Mouse (Mus musculus): Measurements from ENCODE around the gene Gm10320.
A peak's percentile ranks its signal among the peaks of the same experiment; 100 is the strongest.

The Gm10320 gene

DNA sequence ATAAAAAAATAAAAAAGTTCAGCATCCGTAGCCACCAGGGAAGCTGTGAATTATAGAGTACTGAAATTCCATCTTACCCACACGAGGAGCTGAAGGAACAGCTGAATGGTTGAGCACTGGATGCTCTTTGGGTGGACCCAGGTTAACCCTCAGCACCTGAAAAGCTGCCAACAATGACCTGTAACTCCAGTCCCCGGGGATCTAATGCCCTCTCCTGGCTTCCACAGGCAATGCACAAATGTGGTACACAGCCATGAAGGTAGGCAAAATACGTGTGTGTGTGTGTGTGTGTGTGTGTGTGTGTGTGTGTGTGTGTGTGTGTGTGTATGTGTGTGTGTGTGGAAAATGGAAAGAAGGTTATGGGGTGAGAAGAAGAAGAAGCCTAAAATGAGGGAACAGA is 30.3 kb downstream of the Gm10320 start:
- no peak for DNase-seq (ENCODE audit: low spot score)

DNA sequence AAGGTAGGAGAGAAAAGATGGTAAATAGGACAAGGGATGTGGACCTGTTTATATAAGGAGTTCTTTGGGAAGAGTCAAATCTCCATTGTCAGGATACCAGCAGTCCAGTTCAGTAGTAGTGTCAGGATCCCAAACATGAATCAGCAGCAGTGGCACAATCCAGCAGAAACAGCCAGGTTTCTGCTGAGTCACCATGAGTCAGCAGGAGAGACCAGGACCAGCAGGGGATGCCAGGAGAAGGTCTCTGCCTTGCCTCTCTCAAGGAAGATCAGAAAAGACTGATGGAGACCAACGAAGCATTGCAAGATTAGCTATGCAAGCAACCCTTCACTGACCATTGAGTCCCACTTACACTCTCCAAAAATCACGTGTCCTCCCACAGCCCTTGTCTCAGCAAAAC is 35.4 kb downstream of the Gm10320 start:
- no peak for DNase-seq (ENCODE audit: low spot score)

DNA sequence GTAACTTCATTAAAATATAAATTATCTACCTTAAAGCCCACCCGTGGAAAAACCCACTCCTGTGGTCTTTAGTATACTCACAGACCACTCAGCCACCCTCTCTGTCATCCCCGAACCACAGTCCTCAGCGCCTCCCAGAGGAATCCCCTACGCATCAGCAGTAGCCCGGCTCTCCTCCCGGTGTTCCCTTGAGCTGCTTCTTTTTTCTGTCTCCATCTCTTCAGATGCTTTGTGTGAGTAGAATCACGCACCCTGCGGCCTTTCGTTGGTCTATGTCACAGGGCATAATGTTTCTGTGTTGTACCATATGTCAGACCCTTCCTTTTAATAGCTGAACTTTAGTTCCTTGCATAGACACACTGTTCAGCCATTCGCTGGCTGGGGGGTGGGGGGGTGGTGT is 36.2 kb downstream of the Gm10320 start:
- no peak for DNase-seq (ENCODE audit: low spot score)

DNA sequence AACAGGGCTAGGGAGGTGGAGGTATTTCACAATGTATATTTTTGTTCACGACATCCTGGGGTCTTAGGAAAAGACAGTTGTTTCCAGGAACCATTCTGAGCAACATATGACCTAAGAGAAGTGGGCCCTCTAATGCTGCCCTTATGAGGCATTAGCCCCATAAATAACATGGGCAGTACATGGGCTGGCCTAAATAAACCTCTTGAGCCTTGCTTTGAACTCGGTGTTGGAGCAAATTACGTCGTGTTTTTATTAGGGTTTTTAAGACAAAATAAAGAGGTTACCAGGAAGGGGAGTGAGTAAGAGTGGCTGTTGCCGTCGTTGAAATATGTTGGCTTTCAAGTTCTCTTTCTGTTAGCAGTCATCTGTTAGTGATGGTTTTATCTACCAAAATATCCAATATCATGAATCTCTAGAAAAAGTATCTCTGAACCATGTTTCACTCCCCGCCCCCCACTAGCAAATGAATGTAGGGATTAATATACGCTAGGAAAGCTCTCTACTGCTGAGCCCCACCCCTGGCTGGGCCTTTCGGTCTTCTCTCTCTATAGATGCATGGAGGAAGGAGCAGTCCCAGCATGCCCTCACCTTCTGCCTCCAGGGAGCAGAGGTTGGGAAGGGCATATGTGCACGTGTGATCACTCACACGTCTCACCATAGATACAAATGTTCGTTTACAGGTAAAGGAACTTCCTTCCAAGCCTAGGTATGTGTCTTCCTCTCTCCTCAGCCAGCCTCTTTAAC is 37.4 kb downstream of the Gm10320 start:
- no peak for DNase-seq (ENCODE audit: low spot score)

DNA sequence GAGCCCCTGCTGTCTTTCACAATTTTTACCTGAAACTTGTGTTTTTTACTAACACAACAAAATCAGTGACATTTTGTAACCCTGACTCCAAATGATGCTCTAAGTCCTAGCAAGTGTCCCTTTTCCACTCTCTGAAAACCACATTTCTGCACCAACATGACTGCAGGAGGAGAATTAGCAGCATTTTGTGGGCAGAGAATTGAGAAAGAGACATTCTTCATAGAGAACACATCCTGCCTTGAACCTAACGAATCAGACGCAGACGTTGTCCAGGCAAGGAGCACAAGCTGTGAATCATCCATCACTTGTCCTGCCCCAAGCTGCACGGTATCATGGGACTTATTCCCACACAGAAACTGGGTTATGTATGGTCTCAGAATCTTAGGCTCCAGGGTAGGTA is 38.7 kb downstream of the Gm10320 start:
- DNase-seq (ENCODE audit: low spot score) = no peak

DNA sequence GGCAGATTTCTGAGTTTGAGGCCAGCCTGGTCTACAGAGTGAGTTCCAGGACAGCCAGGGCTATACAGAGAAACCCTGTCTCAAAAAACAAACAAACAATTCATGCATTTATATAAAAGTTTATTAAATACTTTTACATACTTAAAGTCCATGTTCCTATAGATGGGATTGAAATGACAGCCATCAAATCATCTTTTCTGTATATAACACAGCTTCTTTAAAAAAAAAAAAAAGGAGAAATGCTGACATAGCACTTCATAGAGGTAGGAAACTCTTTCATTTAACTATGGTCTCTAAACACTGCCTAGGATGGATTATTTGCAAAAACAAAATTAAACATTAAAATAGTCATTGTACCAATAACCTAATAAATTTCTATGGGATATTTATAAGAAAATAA is 43.1 kb downstream of the Gm10320 start:
- no peak for DNase-seq (ENCODE audit: low spot score)

DNA sequence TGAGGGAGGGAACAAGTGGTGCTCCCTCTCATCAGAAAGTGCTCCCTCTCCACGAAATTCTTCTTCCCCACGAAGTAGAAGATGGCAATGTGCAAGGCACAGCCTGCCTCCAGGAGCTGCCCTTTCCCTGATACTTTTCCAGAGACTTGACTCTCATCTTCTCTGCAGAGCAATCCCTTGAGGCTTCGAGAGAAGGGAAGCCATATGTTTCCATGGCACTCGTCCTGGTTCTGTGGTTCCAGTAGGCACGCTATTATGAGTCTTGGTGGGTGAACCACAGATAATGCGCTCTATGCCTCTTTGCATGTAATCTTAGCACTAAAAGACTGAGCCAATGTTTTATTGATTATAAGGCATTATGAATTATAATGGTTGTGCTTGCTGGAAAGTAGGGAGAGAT is 44.1 kb downstream of the Gm10320 start:
- no peak for DNase-seq (ENCODE audit: low spot score)

DNA sequence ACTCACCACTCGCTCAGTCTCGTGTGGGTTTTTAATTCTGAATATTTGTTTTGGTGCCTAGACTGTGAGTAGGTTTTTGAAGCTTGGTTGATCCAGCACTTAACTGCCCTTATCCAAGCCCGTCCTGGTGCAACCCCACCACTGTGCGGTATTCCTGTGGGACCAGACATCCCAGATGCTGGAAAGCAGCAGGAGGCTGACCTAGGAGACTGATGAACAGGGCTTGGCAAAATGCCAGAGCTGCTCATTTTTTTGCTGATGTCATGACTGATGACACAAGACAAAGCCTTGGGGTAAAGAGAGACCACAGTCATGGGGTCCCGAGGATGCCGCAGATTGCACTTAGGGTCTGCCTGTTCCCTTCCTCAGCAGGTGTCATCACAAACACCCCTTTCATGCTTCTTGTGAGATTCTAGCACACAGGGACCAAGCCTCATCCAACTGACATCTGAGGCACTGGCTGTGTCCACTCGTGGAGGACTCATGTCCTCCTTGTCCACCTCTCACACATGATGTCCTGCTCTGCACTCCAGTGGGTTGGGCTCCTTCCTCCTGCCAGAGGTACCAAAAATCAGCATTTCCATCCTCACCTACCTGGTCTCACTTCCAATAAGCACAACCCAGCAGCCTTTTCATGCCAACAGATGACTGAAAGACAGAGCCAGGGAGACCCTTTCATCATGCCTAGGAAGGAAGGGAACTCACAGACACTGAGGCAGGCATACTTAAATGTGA is 46.2 kb downstream of the Gm10320 start:
- no peak for DNase-seq (ENCODE audit: low spot score)

DNA sequence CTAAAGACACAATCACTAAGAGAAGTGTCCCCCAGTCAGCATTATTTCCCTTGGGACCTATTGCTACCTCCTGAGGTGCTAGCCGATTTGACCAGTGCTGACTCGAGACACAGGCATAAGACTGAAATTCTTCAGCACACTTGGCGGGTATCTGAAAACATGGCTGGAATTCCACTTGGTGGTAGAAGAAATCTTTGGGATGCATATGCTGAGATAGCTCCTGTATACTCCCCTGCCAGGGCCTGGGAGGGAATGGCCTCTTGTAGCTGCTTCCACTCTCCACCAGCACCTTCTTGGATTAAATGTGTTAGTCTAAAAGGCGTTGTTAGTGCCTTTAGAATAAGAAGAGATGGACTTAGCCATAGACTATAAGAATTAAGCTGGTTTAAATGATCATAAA is 50.8 kb downstream of the Gm10320 start:
- no peak for DNase-seq (ENCODE audit: low spot score)

DNA sequence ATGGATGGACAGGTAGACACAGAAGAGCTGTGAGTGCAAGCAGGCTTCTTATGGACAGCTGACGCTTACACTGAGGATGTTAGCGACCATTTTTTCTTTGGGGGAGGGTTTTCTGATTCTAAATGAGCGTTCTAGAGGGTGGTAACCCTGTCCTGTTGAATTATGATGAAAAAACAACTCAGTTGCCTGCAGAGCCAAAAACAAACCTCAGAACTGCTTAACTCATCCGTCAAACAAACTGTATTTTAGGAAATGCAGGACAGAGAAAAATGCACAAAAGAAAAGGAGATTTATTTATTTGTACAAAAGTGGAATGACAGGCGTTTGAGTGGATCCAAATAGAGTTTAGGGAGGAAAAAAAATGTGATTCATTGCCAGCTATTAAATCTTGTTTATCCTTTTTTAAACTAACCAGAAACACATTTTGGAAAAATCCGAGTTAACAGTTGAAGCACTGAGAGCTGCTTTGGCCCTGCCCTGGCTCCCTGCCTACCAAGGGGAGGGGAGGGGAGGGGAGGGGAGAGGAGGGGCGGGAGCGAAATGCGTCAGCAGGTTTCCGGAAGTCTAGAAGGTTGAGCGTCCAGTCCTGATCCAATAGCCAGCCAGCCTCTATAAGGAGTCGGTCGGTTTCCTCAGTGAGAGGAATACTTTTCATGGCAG is 51.4 kb downstream of the Gm10320 start:
- peak; percentile 35 for DNase-seq (ENCODE audit: low spot score)

Data from embryo, embryonic 10.5 days (tissue).